Mouse (Mus musculus) CH12.LX (cell line): ENCODE data around the gene Smoc1. TPM values are rescaled to one million over a fixed set of nuclear protein-coding genes. Genes with fewer than 3 reads are reported as not detected.

Experiments used
- DNase-seq: peaks from one replicate; pipeline ENCODE4 v3.0.0-alpha.2; 2013; ENCODE audit errors: extremely low read depth
- H3K27ac ChIP-seq: 2 replicates; pipeline ENCODE4 v1.5.1; 2012; ENCODE audit warnings: low read depth, mild to moderate bottlenecking, control low read depth, moderate library complexity; ENCODE audit not compliant: insufficient read depth
- H3K27me3 ChIP-seq: replicated peaks from 2 replicates; pipeline ENCODE3; 2012; ENCODE audit warnings: inconsistent platforms
- H3K36me3 ChIP-seq, 2 experiments: replicated peaks in 1 of 2; 2 replicates each; pipeline versions ENCODE3 to v1.6.1; 2012; ENCODE audit warnings: inconsistent platforms in 1 of 2, low read length in 1 of 2, mild to moderate bottlenecking in 1 of 2, mixed read lengths in 1 of 2, moderate library complexity in 1 of 2; ENCODE audit not compliant: control insufficient read depth in 1 of 2, insufficient read depth in 1 of 2
- H3K4me1 ChIP-seq, 2 experiments: 2 replicates each; pipeline ENCODE4 v1.6.1; 2012; ENCODE audit warnings: inconsistent platforms in 1 of 2, moderate library complexity in 1 of 2; ENCODE audit not compliant: insufficient read depth in 2 of 2, control insufficient read depth in 1 of 2
- H3K4me2 ChIP-seq: 2 replicates; pipeline ENCODE4 v1.6.1; 2012; ENCODE audit warnings: low read depth, mild to moderate bottlenecking, control low read depth; ENCODE audit not compliant: poor library complexity, insufficient read depth, severe bottlenecking
- H3K4me3 ChIP-seq, 3 experiments: fragments of 150-350 bp in 1 of 3; sonication (generic) in 1 of 3; replicated peaks in 1 of 3; 2 replicates each; pipeline versions ENCODE3 to v1.5.1; 2011 to 2012; ENCODE audit warnings: low read depth in 2 of 3, low read length in 2 of 3, mild to moderate bottlenecking in 2 of 3, moderate library complexity in 2 of 3, control low read depth in 1 of 3, improper control_type of control experiment in 1 of 3, inconsistent platforms in 1 of 3, mixed read lengths in 1 of 3; ENCODE audit not compliant: poor library complexity in 1 of 3
- H3K79me2 ChIP-seq: replicated peaks from 2 replicates; pipeline ENCODE4 v1.6.1; 2012; ENCODE audit warnings: mild to moderate bottlenecking, moderate library complexity; ENCODE audit not compliant: control insufficient read depth, poor library complexity, insufficient read depth, severe bottlenecking; ENCODE audit errors: extremely low read depth
- H3K9ac ChIP-seq: 2 replicates; pipeline ENCODE4 v1.6.1; 2012; ENCODE audit warnings: low read depth, mild to moderate bottlenecking, control low read depth, moderate library complexity; ENCODE audit not compliant: insufficient read depth
- H3K9me3 ChIP-seq: replicated peaks from 2 replicates; pipeline ENCODE3; 2012; ENCODE audit warnings: low read length, inconsistent platforms, mixed read lengths
- CTCF ChIP-seq, 2 experiments: IDR thresholded peaks in 1 of 2; conservative IDR thresholded peaks in 1 of 2; 2 replicates each; pipeline ENCODE4 v1.5.1; 2011 to 2012; ENCODE audit warnings: low read depth in 2 of 2, low read length in 2 of 2, improper control_type of control experiment in 1 of 2, inconsistent platforms in 1 of 2, mild to moderate bottlenecking in 1 of 2, moderate library complexity in 1 of 2
- E2F4 ChIP-seq: IDR thresholded peaks from 2 replicates; pipeline ENCODE4 v1.6.1; 2011; ENCODE audit warnings: low read depth, low read length, improper control_type of control experiment; ENCODE audit not compliant: insufficient replicate concordance
- EP300 ChIP-seq: IDR thresholded peaks from 2 replicates; pipeline ENCODE4 v1.6.1; 2011; ENCODE audit warnings: low read length, improper control_type of control experiment
- GABPA ChIP-seq: IDR thresholded peaks from 2 replicates; pipeline ENCODE4 v1.6.1; 2012; ENCODE audit warnings: low read depth, low read length, improper control_type of control experiment, inconsistent platforms; ENCODE audit not compliant: insufficient replicate concordance
- IRF4 ChIP-seq: IDR thresholded peaks from 2 replicates; pipeline ENCODE4 v1.6.1; 2014; ENCODE audit warnings: low read depth, mild to moderate bottlenecking, inconsistent platforms, low read length, improper control_type of control experiment
- JUN ChIP-seq: IDR thresholded peaks from 2 replicates; pipeline ENCODE4 v1.6.1; 2011; ENCODE audit warnings: low read depth, mild to moderate bottlenecking, low read length, improper control_type of control experiment, moderate library complexity; ENCODE audit not compliant: insufficient read depth
- JUND ChIP-seq: conservative IDR thresholded peaks from 2 replicates; pipeline ENCODE4 v1.6.1; 2011; ENCODE audit warnings: low read depth, low read length, improper control_type of control experiment
- MAFK ChIP-seq: IDR thresholded peaks from 2 replicates; pipeline ENCODE4 v1.6.1; 2011; ENCODE audit warnings: low read length, improper control_type of control experiment; ENCODE audit not compliant: insufficient replicate concordance
- MAX ChIP-seq: IDR thresholded peaks from 2 replicates; pipeline ENCODE4 v1.6.1; 2011; ENCODE audit warnings: low read length, improper control_type of control experiment
- MAZ ChIP-seq: IDR thresholded peaks from 2 replicates; pipeline ENCODE4 v1.6.1; 2012; ENCODE audit warnings: low read depth, mild to moderate bottlenecking, inconsistent platforms, low read length, improper control_type of control experiment, moderate library complexity
- MXI1 ChIP-seq: IDR thresholded peaks from 2 replicates; pipeline ENCODE4 v1.6.1; 2011; ENCODE audit warnings: mild to moderate bottlenecking, low read depth, low read length, improper control_type of control experiment
- NELFE ChIP-seq: IDR thresholded peaks from 2 replicates; pipeline ENCODE4 v1.6.1; 2011; ENCODE audit warnings: low read depth, low read length, improper control_type of control experiment
- NRF1 ChIP-seq: IDR thresholded peaks from 2 replicates; pipeline ENCODE4 v1.6.1; 2014; ENCODE audit warnings: low read depth, mild to moderate bottlenecking, inconsistent platforms, low read length, improper control_type of control experiment, moderate library complexity
- POLR2A ChIP-seq: IDR thresholded peaks from 2 replicates; pipeline ENCODE4 v1.6.1; 2011; ENCODE audit warnings: low read depth, mild to moderate bottlenecking, improper control_type of control experiment, low read length
- POLR2AphosphoS2 ChIP-seq: IDR thresholded peaks from 2 replicates; pipeline ENCODE4 v1.6.1; 2011; ENCODE audit warnings: low read depth, low read length, improper control_type of control experiment
- SIN3A ChIP-seq: IDR thresholded peaks from 2 replicates; pipeline ENCODE4 v1.6.1; 2012; ENCODE audit warnings: low read length, improper control_type of control experiment, inconsistent platforms
- TBP ChIP-seq: conservative IDR thresholded peaks from 2 replicates; pipeline ENCODE4 v1.6.1; 2011; ENCODE audit warnings: low read depth, low read length, improper control_type of control experiment
- USF1 ChIP-seq: IDR thresholded peaks from 2 replicates; pipeline ENCODE4 v1.6.1; 2014; ENCODE audit warnings: low read depth, mild to moderate bottlenecking, inconsistent platforms, low read length, improper control_type of control experiment
- ZC3H11A ChIP-seq: IDR thresholded peaks from 2 replicates; pipeline ENCODE4 v1.6.1; 2012; ENCODE audit warnings: low read depth, mild to moderate bottlenecking, inconsistent platforms, low read length, improper control_type of control experiment
- dilution Hi-C: fragments of 300-500 bp; cut with MboI; formaldehyde crosslinking; loops from 2 replicates; pipeline ENCODE4 v1.14.3; 2020; ENCODE audit warnings: low sequenced_read_pairs; ENCODE audit not compliant: extremely low pct_unique_long_range_greater_than_20kb, extremely low pct_ligation_motif_present
- in situ Hi-C: fragments of 300-500 bp; cut with MboI; formaldehyde crosslinking; loops from 3 replicates; pipeline ENCODE4 v1.14.3; 2019; ENCODE audit warnings: low sequenced_read_pairs, low pct_ligation_motif_present, low pct_unique_long_range_greater_than_20kb, mixed read lengths
- polyA plus RNA-seq: library from polyadenylated mRNA; unstranded; fragments of >175 nt; gene quantifications from 2 replicates; pipeline ENCODE4 v1.2.1, GENCODE M21; 2012; ENCODE audit warnings: low read depth; ENCODE audit not compliant: insufficient read length
- total RNA-seq, 2 experiments: library from RNA; depleted of rRNA; stranded (reverse); fragments of 300-350 nt in 1 of 2; fragments of >200 nt in 1 of 2; gene quantifications; 2 replicates each; pipeline ENCODE4 v1.2.3; 2012 to 2014

The Smoc1 gene
- total and polyA plus RNA-seq, 3 experiments: 11.0 to 23.0 (median 11.6) TPM

- TF ChIP-seq POLR2A: no peak
- no peak for TF ChIP-seq MAFK
- TF ChIP-seq MXI1: no peak
- TF ChIP-seq TBP: no peak
- no peak for TF ChIP-seq NELFE
- no peak for TF ChIP-seq MAX
- TF ChIP-seq MAZ: no peak
- H3K79me2 ChIP-seq: no peaks in the 10 kb centered on the region
- no peak overlapping the region for H3K27ac ChIP-seq
- H3K4me3 ChIP-seq: no peak overlapping the region
- H3K4me2 ChIP-seq: no peak overlapping the region
- H3K9me3 ChIP-seq: no peaks in the 10 kb centered on the region
- in situ Hi-C loops (no loop called here), dilution Hi-C loops (no loop called here)
- no peak for DNase-seq
- peaks cover 81% of the 10 kb centered on the region for H3K27me3 ChIP-seq
- no peak overlapping the region for H3K9ac ChIP-seq
- H3K36me3 ChIP-seq: no peaks in the 10 kb centered on the region
- H3K4me1 ChIP-seq: no peaks in the 10 kb centered on the region
Observed at GRCm38 (mm10) chr12:81208559-81208958, 182.0 kb downstream of the Smoc1 start.

- Histone ChIP-seq H3K27me3 (peaks cover 85% of the 10 kb centered on the region), H3K4me1 (no peaks in the 10 kb centered on the region)
Observed at GRCm38 (mm10) chr12:81219339-81219738, 192.7 kb downstream of the Smoc1 start.

GRCm38 (mm10) chr12:81223276-81223675 is 196.7 kb downstream of the Smoc1 start:
- dilution Hi-C loops (no loop called here), in situ Hi-C loops (no loop called here)
- H3K36me3 ChIP-seq: no peaks in the 10 kb centered on the region
- H3K9ac ChIP-seq: no peak overlapping the region
- no peak overlapping the region for H3K27ac ChIP-seq
- H3K4me1 ChIP-seq: no peaks in the 10 kb centered on the region
- DNase-seq: no peak
- no peaks in the 10 kb centered on the region for H3K9me3 ChIP-seq
- no peak for TF ChIP-seq GABPA
- no peak for TF ChIP-seq POLR2AphosphoS2
- H3K27me3 ChIP-seq: peaks cover 82% of the 10 kb centered on the region
- H3K4me2 ChIP-seq: no peak overlapping the region
- no peaks in the 10 kb centered on the region for H3K79me2 ChIP-seq
- H3K4me3 ChIP-seq: no peak overlapping the region

More at GRCm38 (mm10) chr12:81219339-81219738, 192.7 kb downstream of the Smoc1 start:
- no peak for TF ChIP-seq EP300
- TF ChIP-seq NRF1: no peak
- TF ChIP-seq JUND: no peak
- no peak for TF ChIP-seq E2F4
- no peak for TF ChIP-seq CTCF (conservative IDR thresholded peaks at IDR 0.05 in 1 of 2, IDR thresholded peaks at IDR 0.05 in 1 of 2; ENCODE audit: low read depth in 2 of 2, low read length in 2 of 2)
- TF ChIP-seq SIN3A: no peak
- TF ChIP-seq IRF4: no peak
- TF ChIP-seq USF1: no peak
- no peak for TF ChIP-seq POLR2AphosphoS2
- TF ChIP-seq JUN: no peak
- TF ChIP-seq ZC3H11A: no peak
- no peak for TF ChIP-seq TBP
- no peak overlapping the region for H3K27ac ChIP-seq
- no peak for DNase-seq
- dilution Hi-C loops: no loop called here
- no peaks in the 10 kb centered on the region for H3K79me2 ChIP-seq
- no peaks in the 10 kb centered on the region for H3K36me3 ChIP-seq
- H3K4me3 ChIP-seq: no peak overlapping the region
- no peaks in the 10 kb centered on the region for H3K9me3 ChIP-seq
- no peak overlapping the region for H3K4me2 ChIP-seq
- H3K9ac ChIP-seq: no peak overlapping the region
- in situ Hi-C loops: no loop called here
